Mouse (Mus musculus) retina, postnatal 7 days (tissue): ENCODE results near the gene Kcnip1.

ENCODE experiments used
- DNase-seq: peaks from one replicate; pipeline ENCODE4 v3.0.0-alpha.2; 2012; ENCODE audit warnings: low read depth, low spot score

Kcnip1 gene

GRCm38 (mm10) chr11:33992938-33993337 lies at the start of gene Kcnip1:
TSS of gene Kcnip1 (minus strand) at chr11:33993152.
- no peak for DNase-seq

- DNase-seq: no peak
Observed at GRCm38 (mm10) chr11:34040061-34040460, 47.1 kb upstream of the Kcnip1 start.

- DNase-seq: no peak
Observed at GRCm38 (mm10) chr11:34035909-34036658, 43.1 kb upstream of the Kcnip1 start.

GRCm38 (mm10) chr11:34034794-34035193 lies 41.8 kb upstream of the Kcnip1 start:
- DNase-seq: no peak

GRCm38 (mm10) chr11:34034008-34034505 lies 41.1 kb upstream of the Kcnip1 start:
- DNase-seq: no peak

- DNase-seq: no peak
Observed at GRCm38 (mm10) chr11:34031015-34031805, 38.3 kb upstream of the Kcnip1 start.

- DNase-seq: no peak
Observed at GRCm38 (mm10) chr11:34029658-34030057, 36.7 kb upstream of the Kcnip1 start.

- no peak for DNase-seq
Observed at GRCm38 (mm10) chr11:34025091-34025490, 32.1 kb upstream of the Kcnip1 start.

GRCm38 (mm10) chr11:34012007-34012652 lies 19.2 kb upstream of the Kcnip1 start:
- no peak for DNase-seq

GRCm38 (mm10) chr11:34010859-34011172 lies 17.9 kb upstream of the Kcnip1 start:
- DNase-seq: no peak

- DNase-seq: no peak
Observed at GRCm38 (mm10) chr11:34010133-34010858, 17.3 kb upstream of the Kcnip1 start.

- DNase-seq: no peak
Observed at GRCm38 (mm10) chr11:34009316-34010087, 16.6 kb upstream of the Kcnip1 start.

GRCm38 (mm10) chr11:34008702-34009101 lies 15.8 kb upstream of the Kcnip1 start:
- DNase-seq: peak; percentile 11

GRCm38 (mm10) chr11:34008214-34008613 lies 15.3 kb upstream of the Kcnip1 start:
- no peak for DNase-seq

GRCm38 (mm10) chr11:34007616-34008015 lies 14.7 kb upstream of the Kcnip1 start:
- no peak for DNase-seq

- no peak for DNase-seq
Observed at GRCm38 (mm10) chr11:34002593-34002965, 9.6 kb upstream of the Kcnip1 start.

- DNase-seq: peak; percentile 28
Observed at GRCm38 (mm10) chr11:34001938-34002592, 9.1 kb upstream of the Kcnip1 start.

- DNase-seq: no peak
Observed at GRCm38 (mm10) chr11:34000416-34000815, 7.5 kb upstream of the Kcnip1 start.

- DNase-seq: no peak
Observed at GRCm38 (mm10) chr11:33998244-33998643, 5.3 kb upstream of the Kcnip1 start.

- DNase-seq: no peak
Observed at GRCm38 (mm10) chr11:33993496-33993895, 544 bp upstream of the Kcnip1 start.
